Mouse (Mus musculus) CH12.LX (cell line): ENCODE measurements around the gene Bbs7.

Experiments used
- BHLHE40 ChIP-seq: IDR thresholded peaks from 2 replicates; pipeline ENCODE4 v1.6.1; 2011; ENCODE audit warnings: mild to moderate bottlenecking, low read depth, low read length, improper control_type of control experiment
- CHD2 ChIP-seq: IDR thresholded peaks from 2 replicates; pipeline ENCODE4 v1.6.1; 2011; ENCODE audit warnings: low read length, improper control_type of control experiment
- CTCF ChIP-seq, 2 experiments: IDR thresholded peaks in 1 of 2; conservative IDR thresholded peaks in 1 of 2; 2 replicates each; pipeline ENCODE4 v1.5.1; 2011 to 2012; ENCODE audit warnings: low read depth in 2 of 2, low read length in 2 of 2, improper control_type of control experiment in 1 of 2, inconsistent platforms in 1 of 2, mild to moderate bottlenecking in 1 of 2, moderate library complexity in 1 of 2
- ELF1 ChIP-seq: IDR thresholded peaks from 2 replicates; pipeline ENCODE4 v1.6.1; 2014; ENCODE audit warnings: low read depth, mild to moderate bottlenecking, inconsistent platforms, low read length, improper control_type of control experiment
- EP300 ChIP-seq: IDR thresholded peaks from 2 replicates; pipeline ENCODE4 v1.6.1; 2011; ENCODE audit warnings: low read length, improper control_type of control experiment
- GABPA ChIP-seq: IDR thresholded peaks from 2 replicates; pipeline ENCODE4 v1.6.1; 2012; ENCODE audit warnings: low read depth, low read length, improper control_type of control experiment, inconsistent platforms; ENCODE audit not compliant: insufficient replicate concordance
- JUND ChIP-seq: conservative IDR thresholded peaks from 2 replicates; pipeline ENCODE4 v1.6.1; 2011; ENCODE audit warnings: low read depth, low read length, improper control_type of control experiment
- POLR2A ChIP-seq: IDR thresholded peaks from 2 replicates; pipeline ENCODE4 v1.6.1; 2011; ENCODE audit warnings: low read depth, mild to moderate bottlenecking, improper control_type of control experiment, low read length
- TBP ChIP-seq: conservative IDR thresholded peaks from 2 replicates; pipeline ENCODE4 v1.6.1; 2011; ENCODE audit warnings: low read depth, low read length, improper control_type of control experiment
- ZKSCAN1 ChIP-seq: IDR thresholded peaks from 2 replicates; pipeline ENCODE4 v1.6.1; 2012; ENCODE audit warnings: low read depth, inconsistent platforms, low read length, improper control_type of control experiment, borderline replicate concordance
- ZNF384 ChIP-seq: IDR thresholded peaks from 2 replicates; pipeline ENCODE4 v1.6.1; 2012; ENCODE audit warnings: low read depth, low read length, improper control_type of control experiment, inconsistent platforms

- no peak for TF ChIP-seq EP300
- no peak for TF ChIP-seq JUND
- TF ChIP-seq CTCF (conservative IDR thresholded peaks at IDR 0.05 in 1 of 2, IDR thresholded peaks at IDR 0.05 in 1 of 2; ENCODE audit: low read depth in 2 of 2, low read length in 2 of 2): no peak
- TF ChIP-seq BHLHE40: no peak
- TF ChIP-seq ZKSCAN1: no peak
- no peak for TF ChIP-seq TBP
- TF ChIP-seq GABPA: no peak
- no peak for TF ChIP-seq ZNF384
- TF ChIP-seq POLR2A: no peak
- no peak for TF ChIP-seq ELF1
- no peak for TF ChIP-seq CHD2
These were observed 590 bp downstream of the Bbs7 start for GRCm38 (mm10) chr3:36612687-36613086.
